Mouse (Mus musculus) frontal cortex, postnatal 10 days (tissue): Measurements from ENCODE around the gene Rxrg.

Experiments used
- DNase-seq, 2 experiments: peaks; one replicate each; pipeline ENCODE4 v3.0.0; 2022; ENCODE audit warnings: low spot score in 2 of 2, mixed read lengths in 1 of 2

Rxrg gene

GRCm38 (mm10) chr1:167598255-167599081 is at the start of gene Rxrg:
TSS of gene Rxrg (plus strand) at chr1:167598384.
- DNase-seq: peak; percentile 31 to 57

DNA sequence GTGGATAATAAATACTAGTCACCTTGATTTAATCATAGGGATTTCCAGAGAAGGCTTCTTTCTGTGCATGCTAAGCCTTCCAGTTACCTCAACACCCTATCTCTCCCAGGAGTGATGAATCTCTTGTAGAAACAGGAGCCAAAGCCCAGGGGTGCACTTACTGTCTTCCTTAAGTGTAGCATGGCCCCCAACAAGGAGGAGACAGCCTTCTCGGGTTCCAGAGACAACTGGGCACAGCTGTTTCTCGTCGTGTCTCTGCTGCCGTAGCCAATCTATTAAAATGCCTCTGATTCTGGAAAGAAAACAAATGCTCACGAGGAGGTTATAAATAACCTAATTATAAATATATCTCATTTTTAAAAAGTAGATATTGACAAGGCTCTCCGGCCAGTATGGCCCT is 48.9 kb upstream of the Rxrg start:
- no peak for DNase-seq

DNA sequence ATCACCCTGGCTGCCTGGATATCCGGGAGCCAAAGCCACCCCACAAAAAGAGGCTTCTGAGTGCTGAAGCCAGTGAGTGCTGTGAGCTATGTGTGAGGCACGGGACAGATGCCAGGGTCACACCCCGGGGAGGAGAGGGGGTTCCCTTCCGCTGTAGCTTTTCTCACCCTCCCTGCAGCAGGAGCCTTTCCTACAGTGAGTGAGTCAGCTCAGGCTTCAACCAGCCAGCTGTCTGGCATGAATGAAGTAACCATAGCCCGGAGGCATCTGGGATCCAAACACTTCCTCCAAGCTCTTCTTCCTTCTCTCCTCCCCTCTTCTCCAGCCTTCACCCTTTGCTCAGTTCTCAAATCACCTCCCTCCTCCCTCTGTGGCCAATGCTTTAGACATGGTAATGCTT is 46.6 kb upstream of the Rxrg start:
- DNase-seq: peak; percentile 18 to 35

DNA sequence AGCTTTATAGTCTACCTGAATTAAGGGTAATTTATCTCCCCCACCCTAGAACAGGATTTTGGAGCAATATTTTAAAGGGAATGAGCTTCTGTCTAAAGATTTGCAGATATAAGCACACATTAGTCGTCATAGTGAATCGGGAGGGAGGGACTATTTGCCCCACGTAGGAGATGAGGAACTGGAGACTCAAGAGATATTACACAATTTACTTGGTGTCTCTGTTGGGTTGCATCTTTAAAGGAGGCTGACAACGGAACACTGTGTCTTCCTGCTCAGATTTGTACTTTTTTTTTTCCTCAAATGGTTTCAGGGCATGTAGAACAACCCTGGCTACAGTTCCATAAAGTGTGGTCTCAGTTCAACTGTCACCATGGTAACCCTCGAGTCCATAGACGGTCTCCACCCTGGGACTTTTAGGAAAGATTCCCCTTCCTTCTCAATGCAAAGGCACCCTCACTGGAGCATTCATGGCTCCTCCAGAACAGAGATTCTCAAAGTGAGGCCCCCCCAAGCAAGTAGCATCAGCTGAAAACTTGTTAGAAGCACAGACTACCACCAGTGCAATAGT is 44.1 kb upstream of the Rxrg start:
- no peak for DNase-seq

DNA sequence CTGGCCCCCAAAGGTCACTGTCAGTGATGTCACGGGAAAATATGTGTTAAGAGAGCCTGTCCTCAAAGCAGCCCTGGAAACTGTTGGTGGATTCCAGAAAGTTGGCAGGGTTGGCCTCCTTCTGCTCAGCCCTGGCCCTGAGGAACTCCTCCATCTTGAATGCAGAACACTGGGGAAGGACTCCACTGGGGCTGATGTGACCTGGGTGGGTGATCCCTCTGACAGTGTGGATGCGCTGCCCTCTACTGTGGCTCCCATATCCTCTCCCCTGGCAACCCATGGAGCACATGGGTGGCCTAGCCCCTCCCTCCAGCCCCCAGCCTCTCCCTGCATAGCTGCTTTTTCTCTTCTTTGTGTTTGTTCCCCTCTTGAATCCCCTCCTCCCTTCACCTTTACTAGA is 31.6 kb upstream of the Rxrg start:
- no peak for DNase-seq

DNA sequence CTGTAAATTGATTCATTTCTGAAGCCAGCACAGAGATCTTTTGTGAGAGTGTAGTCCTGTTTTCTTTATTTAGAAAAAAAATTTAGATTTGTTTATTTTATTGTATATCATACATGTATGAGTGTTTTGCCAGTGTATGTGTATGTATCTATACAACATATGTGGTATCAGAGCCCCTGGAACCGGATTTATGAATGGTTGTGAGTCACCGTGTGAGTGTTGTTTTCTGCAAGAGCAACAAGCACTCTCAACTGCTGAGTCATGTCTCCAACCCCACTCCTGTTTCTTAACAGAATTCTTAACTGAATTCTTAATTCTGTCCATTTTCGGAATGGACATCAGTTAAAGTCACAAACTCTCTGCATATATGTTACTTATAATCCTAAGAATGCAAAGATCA is 19.1 kb upstream of the Rxrg start:
- DNase-seq: no peak

GRCm38 (mm10) chr1:167583195-167583594 is 15.0 kb upstream of the Rxrg start:
- DNase-seq: no peak

- DNase-seq: no peak
Measured at GRCm38 (mm10) chr1:167583888-167584287, 14.3 kb upstream of the Rxrg start.

GRCm38 (mm10) chr1:167588747-167589558 is 9.2 kb upstream of the Rxrg start:
- DNase-seq: no peak

- DNase-seq: no peak
Measured at GRCm38 (mm10) chr1:167592175-167592574, 6.0 kb upstream of the Rxrg start.

- DNase-seq: no peak
Measured at GRCm38 (mm10) chr1:167599211-167599735, 1.1 kb downstream of the Rxrg start.

GRCm38 (mm10) chr1:167608201-167608741 is 10.1 kb downstream of the Rxrg start:
- DNase-seq: peak; percentile 40 to 45

GRCm38 (mm10) chr1:167617131-167617530 is 18.9 kb downstream of the Rxrg start:
- no peak for DNase-seq

DNA sequence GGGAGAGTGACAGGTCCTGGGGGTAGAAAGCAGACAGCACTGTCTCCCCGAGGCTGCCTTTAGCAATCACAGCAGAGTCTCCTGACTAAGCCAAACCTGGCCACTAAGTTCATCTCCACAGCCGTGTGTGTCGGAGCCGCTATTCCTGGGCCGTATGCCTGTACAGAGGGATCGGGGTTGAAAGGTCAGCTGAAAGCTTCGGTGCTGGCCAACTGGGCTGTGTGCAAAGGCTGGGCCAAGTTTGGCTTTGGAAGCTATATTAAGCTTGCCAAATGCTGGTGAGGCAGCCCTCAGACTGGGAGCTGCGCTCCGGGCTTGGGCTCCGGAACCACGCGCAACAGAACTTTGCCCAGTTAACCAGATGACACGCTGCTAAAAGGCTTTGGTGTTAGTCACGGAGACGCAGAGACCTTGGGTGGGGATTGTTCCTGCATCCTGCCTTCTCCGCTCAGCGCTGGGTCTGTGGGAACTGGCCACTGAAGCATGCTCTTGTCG is 19.9 kb downstream of the Rxrg start:
- no peak for DNase-seq

GRCm38 (mm10) chr1:167620206-167620795 is 22.1 kb downstream of the Rxrg start:
- no peak for DNase-seq

DNA sequence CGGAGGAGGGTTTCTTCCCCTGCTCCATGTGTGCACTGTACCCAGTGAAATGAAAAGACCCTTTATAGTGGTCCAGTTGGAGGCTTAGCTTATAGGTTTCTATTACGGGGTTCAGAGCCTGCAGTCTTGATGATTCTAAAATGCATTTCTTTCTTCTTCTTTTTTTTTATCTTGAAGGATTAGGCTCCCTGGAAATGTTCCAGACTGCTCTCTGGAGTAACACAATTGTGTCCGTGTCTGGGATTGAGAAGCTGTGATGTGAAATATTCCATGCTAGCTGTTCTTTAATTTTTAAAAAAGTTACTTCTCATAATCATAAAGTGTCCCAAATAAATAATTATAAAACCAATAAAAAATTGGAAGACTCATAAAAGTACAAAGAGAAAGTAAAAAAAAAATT is 26.9 kb downstream of the Rxrg start:
- no peak for DNase-seq

DNA sequence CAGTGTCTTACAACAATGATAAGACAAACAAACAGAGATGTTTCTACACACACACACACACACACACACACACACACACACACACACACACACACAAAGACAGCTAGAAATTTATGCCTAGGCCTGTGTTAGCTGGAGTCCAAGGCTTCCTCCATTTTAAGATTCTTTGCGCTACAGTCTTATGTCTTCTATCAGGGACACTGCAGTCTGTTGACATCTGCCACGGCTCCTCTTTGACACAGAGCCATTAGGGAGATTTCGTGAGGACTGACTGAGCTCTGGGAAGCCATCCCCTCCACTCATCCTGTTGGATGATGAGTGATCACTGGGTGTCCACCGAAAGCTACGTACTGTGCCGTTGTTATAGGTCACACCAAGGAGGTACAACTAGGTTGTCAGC is 33.6 kb downstream of the Rxrg start:
- DNase-seq: no peak

GRCm38 (mm10) chr1:167635702-167636101 is 37.5 kb downstream of the Rxrg start:
- DNase-seq: no peak

- peak; percentile 33 to 68 for DNase-seq
Measured at GRCm38 (mm10) chr1:167636948-167637347, 38.8 kb downstream of the Rxrg start.

DNA sequence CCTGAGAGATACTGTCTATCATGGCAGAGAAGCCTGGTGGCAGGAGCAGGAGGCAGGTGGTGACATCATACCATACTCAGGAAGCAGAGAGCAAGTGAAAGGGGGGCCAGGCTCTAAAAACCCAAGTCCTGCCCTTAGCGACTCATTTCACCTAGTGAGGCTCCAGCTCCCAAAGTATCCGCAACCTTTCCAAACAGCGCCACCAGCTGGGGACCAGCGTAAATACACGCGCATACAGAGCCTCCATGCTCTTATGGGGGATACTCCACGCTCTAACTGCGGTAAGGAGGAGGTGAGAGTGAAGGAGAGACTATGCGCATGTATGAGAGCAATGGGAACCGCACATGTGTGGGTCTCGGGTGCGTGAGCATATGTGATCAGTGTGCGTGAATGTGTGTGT is 39.9 kb downstream of the Rxrg start:
- peak in 1 of 2 experiments; percentile 21 for DNase-seq

- DNase-seq: no peak
Measured at GRCm38 (mm10) chr1:167638901-167639300, 40.7 kb downstream of the Rxrg start.
